Mouse (Mus musculus) kidney, embryonic 15.5 days (tissue): ENCODE data around the gene Phyhipl. TPM values are rescaled to one million over a fixed set of nuclear protein-coding genes. Genes with fewer than 3 reads are reported as not detected.

Experiments used
- ATAC-seq: fragments of 200-750 bp; cut with Nextera tagmentation; replicated peaks from 2 replicates; pipeline ENCODE4 v1.8.0; 2017; ENCODE audit warnings: moderate TSS enrichment; ENCODE audit not compliant: low FRiP score
- H3K27ac ChIP-seq: fragments of 300-500 bp; sonication (generic); 2 replicates; pipeline ENCODE4 v1.5.1; 2015; ENCODE audit warnings: mild to moderate bottlenecking, inconsistent platforms
- H3K27me3 ChIP-seq: fragments of 300-500 bp; sonication (generic); 2 replicates; pipeline ENCODE4 v1.6.1; 2015; ENCODE audit warnings: inconsistent platforms
- H3K36me3 ChIP-seq: fragments of 300-500 bp; sonication (generic); 2 replicates; pipeline ENCODE4 v1.6.1; 2015; ENCODE audit warnings: inconsistent platforms
- H3K4me1 ChIP-seq: fragments of 300-500 bp; sonication (generic); 2 replicates; pipeline ENCODE4 v1.6.1; 2015; ENCODE audit warnings: inconsistent platforms
- H3K4me2 ChIP-seq: fragments of 300-500 bp; sonication (generic); 2 replicates; pipeline ENCODE4 v1.6.1; 2015; ENCODE audit warnings: moderate library complexity, mild to moderate bottlenecking, inconsistent platforms
- H3K4me3 ChIP-seq: fragments of 300-500 bp; sonication (generic); replicated peaks from 2 replicates; pipeline ENCODE4 v1.5.1; 2015; ENCODE audit warnings: mild to moderate bottlenecking, inconsistent platforms
- H3K9ac ChIP-seq: fragments of 300-500 bp; sonication (generic); 2 replicates; pipeline ENCODE4 v1.6.1; 2015; ENCODE audit warnings: mild to moderate bottlenecking, inconsistent platforms
- H3K9me3 ChIP-seq: fragments of 300-500 bp; sonication (generic); replicated peaks from 2 replicates; pipeline ENCODE4 v1.6.1; 2016; ENCODE audit warnings: inconsistent platforms
- WGBS: fragments of 180-500 bp; shearing (Covaris S2); methylation state at CpG from one replicate; pipeline ENCODE4 v1.1.7; 2015; ENCODE audit warnings: mixed read lengths; 5-methylcytosine and 5-hydroxymethylcytosine counted together
- polyA plus RNA-seq: library from polyadenylated mRNA; unstranded; fragments of >200 nt; fragmentation: Nextera tagmentation; extraction: Ambion mirVana; gene quantifications from 2 replicates; pipeline ENCODE4 v1.2.1, GENCODE M21; 2015

Phyhipl gene
- polyA plus RNA-seq: 19.0 and 20.5 TPM in 2 replicates

DNA sequence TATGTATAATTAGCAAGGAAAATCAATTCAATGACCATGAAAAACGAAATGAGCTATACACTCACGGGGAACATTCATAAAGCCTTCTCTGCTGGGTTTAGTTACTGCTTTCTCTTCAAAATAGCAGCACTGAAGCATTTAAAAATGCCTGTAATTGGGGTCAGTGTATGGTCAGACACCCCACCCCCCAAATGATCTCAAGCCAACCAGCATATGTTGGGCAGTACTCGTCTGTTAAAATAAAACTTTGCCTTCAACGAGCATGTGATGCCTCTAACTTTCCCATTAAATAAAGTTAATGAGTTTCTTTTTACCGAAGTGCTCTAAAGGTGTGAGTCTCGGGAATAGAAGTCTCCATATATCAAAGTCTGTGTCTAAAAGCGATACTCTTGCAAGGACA lies at the start of gene Phyhipl:
Gene Phyhipl, minus strand, starts transcription at position 138 of the 400 bp plus-strand sequence.
- Histone ChIP-seq H3K36me3 (no peaks in the 10 kb centered on the region), H3K9me3 (no peaks in the 10 kb centered on the region), H3K4me2 (peak within 1 kb of the TSS; percentile 30; the same call in 1 of the 2 replicates), H3K27ac (peak within 1 kb of the TSS; percentile 73), H3K9ac (no peak within 1 kb of the TSS), H3K27me3 (no peaks in the 10 kb centered on the region), H3K4me1 (peaks cover 3% of the 10 kb centered on the region; the same call in 1 of the 2 replicates), H3K4me3 (no peak within 1 kb of the TSS)
- ATAC-seq: peak; percentile 90
- 39% methylated on average over 7 of the region's 7 CpGs for WGBS

DNA sequence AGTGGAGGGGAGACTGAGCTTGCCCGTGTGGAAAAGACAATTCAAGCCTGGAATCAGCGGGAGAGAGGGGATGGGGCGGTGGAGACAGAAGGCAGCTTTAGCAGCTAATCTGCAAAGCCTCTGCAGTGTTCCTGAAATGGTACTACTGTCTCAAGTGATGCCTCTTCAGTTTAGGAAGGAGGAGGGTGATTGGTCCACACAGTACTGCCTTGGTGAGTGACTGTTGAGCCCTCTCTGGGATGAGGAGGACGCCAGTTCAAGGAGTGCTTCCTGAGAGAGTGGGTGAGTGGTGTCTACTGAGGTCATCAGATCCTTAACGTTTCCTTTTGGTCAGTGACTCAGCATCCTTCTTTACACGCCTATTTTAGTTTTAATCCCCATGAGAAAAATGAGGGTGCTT lies 47.4 kb upstream of the Phyhipl start:
- Histone ChIP-seq H3K4me2 (no peak overlapping the region), H3K4me1 (no peaks in the 10 kb centered on the region), H3K36me3 (no peaks in the 10 kb centered on the region), H3K9me3 (no peaks in the 10 kb centered on the region), H3K27me3 (no peaks in the 10 kb centered on the region), H3K9ac (no peak overlapping the region), H3K27ac (no peak overlapping the region), H3K4me3 (no peak overlapping the region)
- WGBS: 67% methylated on average over 6 of the region's 6 CpGs
- ATAC-seq: no peak

DNA sequence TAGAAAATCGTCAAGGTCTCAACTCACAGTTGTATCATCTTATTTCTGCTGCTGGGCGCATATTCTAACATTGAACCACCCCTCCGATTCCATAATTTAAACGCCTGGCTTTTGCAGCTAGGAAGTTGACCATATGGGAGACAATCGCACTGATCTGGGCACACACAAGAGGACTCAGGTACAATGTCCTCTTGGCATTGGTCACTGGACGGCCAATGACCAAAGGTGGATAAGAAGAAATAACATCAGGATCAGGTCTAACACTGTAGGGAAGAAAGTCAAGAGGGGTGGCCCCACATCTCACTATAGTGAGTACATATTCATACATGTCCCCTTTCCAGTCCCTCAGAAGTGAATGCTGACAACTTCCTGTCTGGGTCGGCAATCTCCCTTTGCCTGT lies 43.8 kb upstream of the Phyhipl start:
- Histone ChIP-seq H3K27ac (no peak overlapping the region), H3K4me2 (no peak overlapping the region), H3K9ac (no peak overlapping the region), H3K36me3 (no peaks in the 10 kb centered on the region), H3K9me3 (no peaks in the 10 kb centered on the region), H3K4me3 (no peak overlapping the region), H3K4me1 (peaks cover 12% of the 10 kb centered on the region), H3K27me3 (no peaks in the 10 kb centered on the region)
- WGBS: 90% methylated on average over 7 of the region's 7 CpGs
- no peak for ATAC-seq

DNA sequence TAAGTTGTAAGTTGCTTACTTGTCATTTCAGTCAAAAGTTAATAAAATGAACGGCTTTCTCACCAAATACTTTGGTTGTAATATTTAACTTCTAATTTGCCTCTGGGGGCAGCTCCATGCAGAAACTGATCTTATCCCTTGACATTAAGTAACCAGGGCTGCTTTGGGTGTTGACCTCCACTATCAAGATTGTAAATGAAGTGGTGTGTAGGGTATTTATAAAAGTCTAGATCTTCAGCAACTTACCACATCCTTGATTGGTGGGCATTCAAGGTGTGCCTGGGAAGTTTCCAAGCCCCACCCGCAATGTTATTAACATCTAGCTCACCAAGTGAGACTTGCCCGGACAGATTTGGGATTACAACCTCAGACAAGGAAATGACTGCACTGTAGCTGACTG lies 42.2 kb upstream of the Phyhipl start:
- no peaks in the 10 kb centered on the region for H3K36me3 ChIP-seq
- no peak overlapping the region for H3K4me3 ChIP-seq
- no peaks in the 10 kb centered on the region for H3K9me3 ChIP-seq
- peak overlapping the region; percentile 78 for H3K27ac ChIP-seq
- no peak overlapping the region for H3K4me2 ChIP-seq
- no peak overlapping the region for H3K9ac ChIP-seq
- ATAC-seq: peak; percentile 62
- 68% methylated on average over 3 of the region's 3 CpGs for WGBS
- H3K27me3 ChIP-seq: no peaks in the 10 kb centered on the region
- H3K4me1 ChIP-seq: peaks cover 12% of the 10 kb centered on the region

DNA sequence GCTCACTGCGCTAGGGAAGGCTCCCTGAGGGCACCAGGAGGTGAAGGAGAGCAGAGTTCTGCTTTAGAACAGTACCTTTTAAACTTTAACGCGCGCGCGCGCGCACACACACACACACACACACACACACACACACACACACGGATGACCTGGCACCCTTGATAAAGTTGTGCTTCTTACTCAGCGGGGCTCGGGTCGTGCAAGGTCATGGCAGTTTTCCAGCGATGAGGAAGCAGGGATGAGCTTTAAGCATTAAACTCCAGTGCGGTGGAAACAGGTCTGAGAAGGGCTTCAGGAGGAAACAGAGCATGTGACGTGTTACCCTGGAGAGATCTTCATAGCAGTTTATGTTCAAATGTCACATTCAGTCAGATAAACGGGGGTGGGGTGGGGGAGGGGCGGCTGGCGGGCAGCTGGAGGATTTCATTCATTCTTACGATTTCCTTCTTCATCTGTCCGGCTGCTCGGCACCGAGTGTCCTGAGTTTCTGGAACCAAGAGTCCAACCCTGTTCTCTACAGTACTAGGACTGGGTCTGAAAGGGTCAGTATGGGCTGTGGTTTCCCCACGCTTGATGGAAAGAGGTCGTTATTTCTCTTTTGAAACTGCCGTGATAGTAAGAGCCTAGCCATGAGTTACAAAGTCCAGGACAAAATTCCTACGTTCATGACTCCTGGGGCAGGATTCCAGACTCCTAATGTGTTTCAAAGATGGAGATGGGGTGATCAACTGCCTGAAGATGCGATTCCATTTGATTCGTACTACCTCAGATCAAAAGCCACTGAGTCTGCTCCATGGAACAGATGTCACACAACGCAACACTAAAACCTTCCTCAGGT lies 41.2 kb upstream of the Phyhipl start:
- peak; percentile 43; the same call in 1 of the 2 replicates for ATAC-seq
- peak overlapping the region; percentile 78 for H3K27ac ChIP-seq
- H3K4me1 ChIP-seq: peaks cover 12% of the 10 kb centered on the region
- H3K9me3 ChIP-seq: no peaks in the 10 kb centered on the region
- H3K36me3 ChIP-seq: no peaks in the 10 kb centered on the region
- WGBS: 60% methylated on average over 29 of the region's 29 CpGs
- no peak overlapping the region for H3K4me3 ChIP-seq
- no peaks in the 10 kb centered on the region for H3K27me3 ChIP-seq
- H3K9ac ChIP-seq: no peak overlapping the region
- peak overlapping the region; percentile 35 for H3K4me2 ChIP-seq

DNA sequence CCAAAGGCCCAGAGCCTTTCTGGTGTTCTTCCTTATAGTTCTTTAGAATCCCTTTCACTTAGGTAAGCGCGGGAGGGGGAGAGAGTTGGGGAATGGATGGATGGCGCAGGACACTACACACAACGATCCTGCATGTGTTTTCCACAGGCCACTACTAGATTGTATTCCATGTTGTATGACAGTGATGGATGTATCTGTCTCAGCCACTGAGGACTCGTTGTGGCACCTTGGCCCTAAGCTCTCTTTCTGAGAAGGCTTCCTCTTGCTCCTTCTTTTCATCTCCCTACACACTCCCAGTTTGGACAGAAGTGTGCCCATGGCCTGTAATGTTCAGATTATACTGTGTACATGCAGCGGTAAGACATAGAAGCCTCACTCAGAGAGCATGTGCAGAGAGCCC lies 33.6 kb upstream of the Phyhipl start:
- Histone ChIP-seq H3K4me1 (peaks cover 7% of the 10 kb centered on the region), H3K4me3 (no peak overlapping the region), H3K9me3 (no peaks in the 10 kb centered on the region), H3K27me3 (no peaks in the 10 kb centered on the region), H3K4me2 (no peak overlapping the region), H3K27ac (no peak overlapping the region), H3K9ac (no peak overlapping the region), H3K36me3 (no peaks in the 10 kb centered on the region)
- ATAC-seq: no peak
- 78% methylated on average over 6 of the region's 6 CpGs for WGBS

DNA sequence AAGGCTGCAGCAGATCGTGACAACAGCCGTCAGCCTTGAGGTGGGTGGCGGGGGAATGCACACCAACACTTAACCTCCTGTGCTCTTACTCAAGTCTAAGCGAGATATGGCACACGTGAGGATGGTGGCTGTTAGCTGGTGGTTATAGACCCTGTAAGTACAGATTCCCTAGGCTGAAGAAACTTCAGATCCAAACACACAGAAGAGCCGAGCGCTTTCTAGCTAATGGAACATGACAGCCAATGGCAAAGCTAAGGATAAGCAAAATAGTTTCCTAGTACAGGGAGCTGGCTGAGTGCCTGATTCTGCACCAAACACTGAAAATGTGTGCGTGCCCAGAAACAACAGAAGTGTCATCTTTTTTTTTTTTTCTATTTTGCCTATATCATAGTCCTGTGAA lies 33.1 kb upstream of the Phyhipl start:
- H3K4me1 ChIP-seq: peaks cover 7% of the 10 kb centered on the region
- WGBS: 43% methylated on average over 8 of the region's 8 CpGs
- H3K27ac ChIP-seq: peak overlapping the region; percentile 24; the same call in 1 of the 2 replicates
- H3K27me3 ChIP-seq: no peaks in the 10 kb centered on the region
- ATAC-seq: no peak
- H3K9me3 ChIP-seq: no peaks in the 10 kb centered on the region
- H3K9ac ChIP-seq: no peak overlapping the region
- H3K36me3 ChIP-seq: no peaks in the 10 kb centered on the region
- H3K4me2 ChIP-seq: no peak overlapping the region
- H3K4me3 ChIP-seq: no peak overlapping the region

DNA sequence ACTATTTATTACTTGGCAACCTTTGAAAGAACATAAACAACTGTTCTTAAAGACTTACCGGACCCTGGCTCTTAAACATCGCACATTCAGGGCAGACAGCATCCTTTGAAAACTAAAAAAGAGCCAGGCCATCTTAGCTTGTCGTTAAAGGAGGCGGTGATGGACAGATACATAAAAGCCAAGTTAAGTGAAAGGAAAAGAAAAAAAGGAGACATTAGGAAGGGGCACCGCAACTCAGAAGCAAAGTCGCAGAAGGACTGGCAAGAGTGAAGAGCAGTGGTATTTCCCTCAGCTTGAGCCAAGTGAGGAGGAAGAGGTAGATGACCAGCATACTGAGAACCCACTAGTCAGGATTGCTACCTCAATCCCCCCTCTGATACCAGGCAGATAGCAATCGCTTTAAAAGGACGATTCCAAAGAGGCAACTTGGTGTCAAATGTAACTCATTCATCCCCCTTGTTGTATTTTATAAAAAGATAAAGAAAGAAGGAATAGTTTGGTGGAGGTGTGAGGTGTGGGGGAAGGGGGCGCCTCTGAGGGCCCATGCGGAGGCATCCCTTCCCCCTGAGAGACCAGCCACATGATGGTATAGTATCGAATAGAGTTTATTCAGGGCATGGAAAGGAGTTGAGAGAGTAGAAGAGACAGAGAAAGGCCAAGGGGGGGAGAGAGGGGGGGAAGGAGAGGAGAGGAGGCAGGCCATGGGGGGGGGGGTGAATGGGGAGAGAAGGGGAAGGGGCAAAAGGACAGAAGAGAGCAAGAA lies 31.4 kb upstream of the Phyhipl start:
- 47% methylated on average over 11 of the region's 11 CpGs for WGBS
- Histone ChIP-seq H3K27ac (no peak overlapping the region), H3K4me3 (no peak overlapping the region), H3K9ac (no peak overlapping the region), H3K36me3 (no peaks in the 10 kb centered on the region), H3K27me3 (no peaks in the 10 kb centered on the region), H3K4me1 (peaks cover 7% of the 10 kb centered on the region), H3K4me2 (no peak overlapping the region), H3K9me3 (no peaks in the 10 kb centered on the region)
- no peak for ATAC-seq

DNA sequence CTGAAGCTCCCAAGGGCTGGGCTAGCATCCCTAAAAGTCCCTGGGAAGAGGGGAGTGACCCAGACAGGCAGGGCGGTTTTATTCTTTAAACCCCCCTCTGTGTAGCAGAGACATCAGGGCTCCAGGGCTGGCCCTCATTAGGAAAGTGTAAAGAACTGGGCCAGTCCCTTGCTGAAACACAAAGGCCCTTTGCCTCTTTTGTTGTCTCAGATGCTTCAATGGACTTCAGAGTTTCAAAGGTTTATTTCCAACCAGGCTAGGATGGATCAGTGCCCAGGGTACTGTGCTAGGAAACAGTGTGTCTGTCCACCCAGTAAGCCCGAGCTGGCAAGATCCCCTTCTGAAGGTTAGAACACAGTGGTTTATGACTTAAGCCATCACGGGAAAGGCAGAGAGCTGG lies 30.7 kb upstream of the Phyhipl start:
- Histone ChIP-seq H3K27me3 (no peaks in the 10 kb centered on the region), H3K27ac (no peak overlapping the region), H3K36me3 (no peaks in the 10 kb centered on the region), H3K9ac (no peak overlapping the region), H3K4me2 (no peak overlapping the region), H3K4me3 (no peak overlapping the region), H3K9me3 (no peaks in the 10 kb centered on the region), H3K4me1 (peaks cover 7% of the 10 kb centered on the region)
- 20% methylated on average over 3 of the region's 3 CpGs for WGBS
- no peak for ATAC-seq

DNA sequence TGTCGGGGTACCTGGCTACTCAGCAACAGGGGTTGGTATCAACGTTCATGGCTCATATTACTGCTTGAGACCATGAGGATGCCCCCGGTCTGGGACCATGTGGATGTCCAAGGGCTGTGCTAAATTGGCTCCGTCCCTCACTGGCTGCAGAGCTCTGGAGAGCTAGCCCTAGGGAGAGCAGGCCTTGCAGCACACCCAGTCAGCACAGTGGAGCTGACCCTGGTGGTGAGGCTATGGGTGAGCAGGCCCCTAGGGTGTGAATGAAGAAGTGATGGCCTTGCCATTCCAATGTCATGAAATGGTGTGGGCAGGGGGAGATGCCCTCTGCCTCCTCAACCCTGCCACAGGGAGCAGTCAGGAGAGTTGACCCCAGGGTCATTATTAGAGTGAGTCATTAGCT lies 27.7 kb upstream of the Phyhipl start:
- Histone ChIP-seq H3K9ac (no peak overlapping the region), H3K4me1 (peaks cover 2% of the 10 kb centered on the region), H3K4me2 (no peak overlapping the region), H3K9me3 (no peaks in the 10 kb centered on the region), H3K4me3 (no peak overlapping the region), H3K27me3 (no peaks in the 10 kb centered on the region), H3K27ac (no peak overlapping the region), H3K36me3 (no peaks in the 10 kb centered on the region)
- no peak for ATAC-seq
- WGBS: 91% methylated on average over 4 of the region's 4 CpGs

DNA sequence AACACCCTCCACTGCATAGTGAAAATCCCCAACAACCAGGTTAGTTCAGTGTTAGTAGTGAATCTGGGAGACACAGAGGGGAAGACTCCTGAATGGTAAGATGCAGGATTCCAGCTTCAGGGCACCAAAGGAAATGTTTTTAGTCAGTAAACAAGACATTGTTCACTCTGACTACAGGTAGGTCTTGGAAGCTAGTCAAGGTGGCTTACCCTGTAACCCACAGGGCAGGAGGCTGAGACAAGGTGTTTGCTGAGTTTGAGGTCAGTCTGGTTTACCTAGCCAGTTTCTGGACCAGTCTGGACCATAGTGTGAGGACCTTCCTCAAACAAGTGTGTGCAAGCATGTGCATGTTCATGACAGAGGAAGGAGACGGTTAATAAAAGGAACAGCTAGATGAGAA lies 22.2 kb upstream of the Phyhipl start:
- 74% methylated on average over 1 of the region's 1 CpGs for WGBS
- Histone ChIP-seq H3K9ac (no peak overlapping the region), H3K4me1 (no peaks in the 10 kb centered on the region), H3K4me2 (no peak overlapping the region), H3K36me3 (no peaks in the 10 kb centered on the region), H3K27me3 (no peaks in the 10 kb centered on the region), H3K27ac (no peak overlapping the region), H3K9me3 (no peaks in the 10 kb centered on the region), H3K4me3 (no peak overlapping the region)
- ATAC-seq: no peak

DNA sequence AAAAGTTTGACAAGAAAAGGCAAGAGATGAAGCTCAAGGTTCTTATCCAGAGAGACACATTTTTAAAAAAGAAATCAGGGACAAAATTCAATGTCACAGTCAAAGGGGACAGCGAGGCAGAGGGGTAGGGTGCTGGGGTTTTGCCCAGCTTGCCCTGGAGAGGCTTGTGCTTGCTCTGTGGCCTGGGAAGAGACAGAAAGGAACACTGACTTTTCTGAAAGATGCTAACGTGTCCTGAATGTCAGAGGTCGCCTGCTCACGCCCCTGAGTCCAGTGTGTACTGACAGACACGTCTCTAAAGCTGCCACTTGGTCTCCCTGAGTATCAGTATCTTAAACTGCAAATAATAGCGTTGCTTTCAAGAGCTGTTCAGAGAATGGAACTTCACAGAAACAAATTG lies 507 bp upstream of the Phyhipl start:
- Histone ChIP-seq H3K4me3 (no peak overlapping the region), H3K27me3 (no peaks in the 10 kb centered on the region), H3K36me3 (no peaks in the 10 kb centered on the region), H3K27ac (peak overlapping the region; percentile 73), H3K4me1 (peaks cover 3% of the 10 kb centered on the region; the same call in 1 of the 2 replicates), H3K4me2 (no peak overlapping the region), H3K9ac (no peak overlapping the region), H3K9me3 (no peaks in the 10 kb centered on the region)
- WGBS: 45% methylated on average over 6 of the region's 6 CpGs
- 0 out of 2 replicates have a peak, but pooled peaks have one; percentile 56 for ATAC-seq
